Mouse (Mus musculus): ENCODE results near the gene Cep89.

Gene Cep89

GRCm38 (mm10) chr7:35396542-35397168, at the start of gene Cep89, which contains the start of gene Faap24:
Gene Cep89, plus strand, starts transcription at chr7:35397035.
Gene Faap24, minus strand, starts transcription at chr7:35396836.
- DNase-seq (ENCODE audit: low read depth, low spot score) = peak; percentile 99

DNA sequence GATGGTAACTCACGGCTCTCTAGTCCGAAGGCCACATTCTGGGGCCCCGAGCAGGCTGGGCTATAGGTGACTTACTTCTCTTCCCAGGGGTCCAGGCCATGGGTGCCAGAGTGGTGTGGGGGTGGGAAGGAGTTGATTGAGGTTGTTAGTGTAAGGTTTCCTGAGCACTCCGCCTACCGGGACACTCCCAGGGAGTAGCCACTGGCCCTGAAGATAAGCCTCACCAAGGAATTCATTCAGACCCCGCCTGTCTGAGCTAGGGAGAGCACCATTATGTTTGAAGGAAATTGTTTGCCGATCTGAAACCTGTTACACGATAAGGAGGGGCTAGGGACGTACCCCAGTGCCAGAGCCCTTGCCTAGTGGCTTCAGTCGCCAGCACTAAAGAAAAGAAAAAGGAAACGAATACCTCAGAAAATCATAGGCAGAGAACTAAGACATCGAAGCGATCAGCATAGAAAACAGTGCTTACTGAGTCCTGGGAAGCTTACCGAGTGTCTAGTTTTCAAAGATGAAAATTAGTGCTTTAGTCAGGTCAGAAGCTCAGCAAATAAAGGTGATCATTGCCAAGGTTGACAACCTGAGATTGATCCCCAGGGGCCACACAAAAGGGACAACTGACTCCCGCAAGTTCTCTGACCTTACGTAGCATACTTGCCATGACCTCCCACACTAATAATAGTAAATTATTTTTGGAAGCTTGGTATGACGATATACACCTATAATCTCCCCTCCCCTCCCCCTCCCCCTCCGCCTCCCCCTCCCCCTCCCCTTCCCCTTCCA, 48.7 kb upstream of the Cep89 start:
- DNase-seq (ENCODE audit: low read depth, low spot score) = no peak

DNA sequence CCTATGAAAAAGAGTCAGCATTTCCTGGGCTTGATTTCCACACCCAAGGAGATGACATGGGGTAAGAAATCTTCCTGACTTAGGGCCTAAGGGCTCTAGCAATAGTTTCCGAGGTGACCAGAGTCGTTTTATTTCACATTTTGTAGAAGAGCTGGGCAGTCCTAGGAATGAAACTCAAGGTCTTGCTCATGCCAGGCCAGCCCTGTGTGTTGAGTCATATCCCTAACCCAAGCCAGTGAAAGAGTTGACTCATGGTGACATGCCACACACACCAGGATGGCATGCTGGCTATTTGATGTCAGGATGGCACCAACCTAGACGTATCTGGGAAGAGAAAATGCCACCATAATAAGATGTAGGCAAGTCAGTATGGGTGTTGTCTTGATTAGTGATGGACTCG, 47.8 kb upstream of the Cep89 start:
- DNase-seq (ENCODE audit: low read depth, low spot score) = no peak

- DNase-seq (ENCODE audit: low read depth, low spot score) = no peak
These were observed 46.8 kb upstream of the Cep89 start for GRCm38 (mm10) chr7:35349886-35350684.

- DNase-seq (ENCODE audit: low read depth, low spot score) = no peak
These were observed 45.7 kb upstream of the Cep89 start for GRCm38 (mm10) chr7:35351155-35351554.

DNA sequence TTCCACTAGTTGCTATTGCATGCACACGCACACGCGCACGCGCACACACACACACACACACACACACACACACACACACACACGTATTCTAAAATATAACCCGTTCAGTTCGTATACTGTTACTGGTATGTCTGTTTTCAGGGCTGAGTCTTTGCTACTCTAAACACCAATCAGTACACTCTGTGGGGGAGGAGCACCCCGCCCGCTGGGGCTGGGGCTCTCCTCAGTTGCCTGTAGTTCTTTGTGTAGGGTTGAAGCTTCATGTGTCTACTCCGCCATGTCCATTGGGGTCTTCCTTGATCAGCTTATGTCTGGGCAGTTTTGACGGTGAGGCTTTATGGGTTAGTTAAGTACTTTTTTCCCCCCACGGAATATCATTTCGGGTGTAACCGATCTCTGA, 43.5 kb upstream of the Cep89 start:
- DNase-seq (ENCODE audit: low read depth, low spot score) = no peak

GRCm38 (mm10) chr7:35355303-35355872, 41.4 kb upstream of the Cep89 start:
- no peak for DNase-seq (ENCODE audit: low read depth, low spot score)

- DNase-seq (ENCODE audit: low read depth, low spot score) = no peak
These were observed 39.2 kb upstream of the Cep89 start for GRCm38 (mm10) chr7:35357621-35358020.

DNA sequence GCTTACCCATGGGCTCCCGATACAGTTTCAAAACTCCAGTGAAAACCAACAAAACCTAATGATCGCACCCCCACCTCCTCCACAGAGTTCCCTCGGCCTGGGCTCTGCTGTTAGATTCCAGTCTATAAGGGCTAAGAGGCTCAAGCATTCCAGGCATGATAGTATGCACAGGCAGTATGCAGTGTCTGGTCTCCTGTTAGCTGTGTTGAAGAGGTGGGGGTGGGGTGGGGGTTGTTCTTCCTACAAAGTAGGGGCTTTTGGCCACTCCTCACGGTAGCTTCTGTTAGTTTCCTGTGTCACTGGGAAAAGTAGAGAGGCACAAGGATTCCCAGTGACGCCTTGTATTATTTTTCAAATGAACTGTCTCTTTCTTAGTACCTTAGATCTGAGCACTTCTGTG, 34.6 kb upstream of the Cep89 start:
- no peak for DNase-seq (ENCODE audit: low read depth, low spot score)

DNA sequence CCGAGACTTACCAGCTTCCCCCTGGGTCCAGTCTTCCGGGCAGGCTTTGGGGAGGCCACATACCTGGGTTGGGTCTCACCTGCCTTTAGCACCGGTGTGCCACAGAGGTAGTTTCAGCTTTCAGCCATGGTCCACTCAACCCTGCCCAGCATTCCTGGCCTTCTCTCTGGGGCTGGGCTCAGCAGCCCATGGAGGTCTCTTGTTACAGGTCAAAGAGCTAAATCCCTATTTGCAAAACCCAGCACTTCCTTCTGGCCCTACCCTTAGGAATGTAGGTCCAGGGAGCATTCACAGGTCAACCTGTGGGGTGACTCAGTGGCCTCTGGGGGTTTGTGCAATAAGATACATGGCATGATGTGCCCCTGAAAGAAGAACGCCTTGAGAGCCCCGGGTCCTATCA, 34.0 kb upstream of the Cep89 start:
- no peak for DNase-seq (ENCODE audit: low read depth, low spot score)

DNA sequence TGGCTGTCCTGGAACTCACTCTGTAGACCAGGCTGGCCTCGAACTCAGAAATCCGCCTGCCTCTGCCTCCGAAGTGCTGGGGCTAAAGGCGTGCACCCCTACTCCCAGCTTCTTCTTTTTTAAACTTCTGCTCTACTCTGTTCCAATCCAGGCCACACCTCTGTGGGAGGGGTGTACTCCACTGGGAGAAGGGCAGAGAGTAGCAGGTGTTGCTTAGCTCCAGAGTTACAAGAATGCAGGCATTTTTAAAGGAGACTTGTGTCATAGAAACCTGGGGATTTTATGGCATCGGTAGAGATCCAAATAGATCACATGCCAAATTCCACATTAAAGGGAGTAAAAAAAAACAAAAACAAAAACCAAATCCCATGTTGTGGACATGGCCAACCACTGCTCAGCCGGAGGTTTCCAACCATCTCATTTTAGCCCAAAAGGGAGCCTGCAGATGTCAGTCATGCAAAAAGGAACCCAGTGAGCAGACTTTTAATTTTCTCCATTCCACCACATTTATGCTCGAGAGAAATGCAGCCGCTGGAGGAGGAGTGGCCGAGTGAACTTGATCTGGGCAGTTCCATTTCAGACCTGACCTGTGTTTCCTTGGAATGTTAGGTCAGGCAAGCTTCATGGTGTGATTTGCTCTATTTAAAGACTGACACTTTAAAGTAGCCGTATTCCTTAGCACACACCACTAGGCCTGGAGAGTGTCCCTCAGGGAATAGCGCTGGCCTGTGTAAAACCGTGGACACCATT, 31.5 kb upstream of the Cep89 start:
- no peak for DNase-seq (ENCODE audit: low read depth, low spot score)

- no peak for DNase-seq (ENCODE audit: low read depth, low spot score)
These were observed 25.7 kb upstream of the Cep89 start for GRCm38 (mm10) chr7:35371096-35371495.

DNA sequence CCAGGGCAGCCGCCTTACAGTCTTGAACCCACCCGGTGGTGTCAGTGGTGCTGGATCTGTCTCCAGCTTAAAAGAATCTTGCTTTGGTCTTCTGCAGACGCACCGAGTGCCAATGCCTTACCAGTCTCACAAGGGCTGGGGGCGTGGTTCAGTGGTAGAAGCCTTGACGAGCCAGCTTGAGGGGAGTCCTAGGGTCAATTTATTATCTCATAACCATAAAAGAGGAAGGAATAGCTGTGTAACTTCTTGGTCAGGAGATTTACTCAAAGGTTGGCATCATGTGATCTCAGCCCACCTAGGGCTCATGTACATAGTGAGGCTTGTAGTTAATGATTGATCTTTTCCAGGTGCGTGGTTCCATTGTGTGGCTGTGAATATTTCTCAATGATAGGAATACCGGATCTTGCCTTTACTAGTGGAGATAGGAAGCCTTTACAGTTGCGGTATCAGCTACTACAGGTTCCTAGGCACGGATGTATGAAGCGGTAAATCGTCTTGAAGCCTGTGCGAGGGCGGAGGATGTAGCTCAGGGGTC, 24.3 kb upstream of the Cep89 start:
- no peak for DNase-seq (ENCODE audit: low read depth, low spot score)

DNA sequence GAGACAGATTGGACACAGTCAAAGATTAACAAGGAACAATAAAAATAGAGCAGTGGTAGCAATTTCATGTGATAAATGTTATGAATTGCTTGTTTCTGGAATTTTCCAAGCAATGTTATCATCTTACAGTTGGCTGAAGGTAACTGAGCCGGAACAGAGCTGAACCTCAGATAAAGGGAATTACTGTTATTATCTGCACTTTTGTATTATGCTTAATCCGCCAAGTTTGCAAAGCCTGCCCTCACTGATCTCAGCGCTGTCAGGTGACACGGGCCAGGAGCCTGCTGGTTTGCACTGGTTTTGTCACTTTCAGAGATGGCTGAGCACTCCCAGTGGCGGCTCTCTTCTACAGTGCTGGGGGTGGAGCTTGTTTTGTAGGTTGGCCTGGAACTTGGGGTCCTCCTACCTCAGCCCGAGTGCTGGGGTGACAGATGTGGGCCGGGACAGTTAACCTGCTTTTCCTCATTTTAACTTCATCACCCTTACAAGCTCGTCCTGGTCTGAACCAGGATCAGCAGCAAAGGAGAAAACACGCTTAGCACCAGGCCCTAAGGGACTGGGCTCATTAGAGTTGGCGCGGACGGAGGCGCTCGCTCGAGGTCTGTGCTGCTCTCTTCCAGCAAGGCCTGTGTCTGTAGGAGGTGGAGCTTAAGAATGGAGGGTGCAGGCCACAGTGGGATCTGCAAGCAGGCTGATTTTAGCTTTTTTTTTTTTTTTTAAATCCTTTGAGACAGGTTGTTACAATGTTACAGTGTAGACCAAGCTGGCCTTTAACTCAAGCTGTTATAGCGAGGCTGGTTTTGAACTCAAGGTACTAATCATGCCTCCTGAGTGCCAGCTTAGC, 23.5 kb upstream of the Cep89 start:
- no peak for DNase-seq (ENCODE audit: low read depth, low spot score)

DNA sequence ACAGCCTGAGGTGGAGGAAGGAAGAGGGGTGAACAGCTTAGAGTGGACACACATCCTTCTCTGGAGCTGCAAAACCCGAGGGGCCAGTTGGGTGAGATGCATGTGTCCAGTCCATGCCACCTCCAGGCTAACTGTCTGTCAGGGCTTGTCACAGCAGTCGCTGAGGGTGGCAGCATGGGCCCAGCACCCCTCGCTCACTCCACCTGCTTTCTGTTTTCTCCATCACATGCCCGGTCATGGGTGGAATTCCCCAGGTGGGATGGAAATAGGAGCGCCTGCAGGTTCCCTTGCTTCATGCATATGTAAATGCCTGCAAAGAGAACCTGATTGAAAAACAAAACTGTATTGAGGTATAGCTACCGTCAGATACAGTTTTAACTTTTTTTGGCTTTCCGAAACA, 22.6 kb upstream of the Cep89 start:
- no peak for DNase-seq (ENCODE audit: low read depth, low spot score)

DNA sequence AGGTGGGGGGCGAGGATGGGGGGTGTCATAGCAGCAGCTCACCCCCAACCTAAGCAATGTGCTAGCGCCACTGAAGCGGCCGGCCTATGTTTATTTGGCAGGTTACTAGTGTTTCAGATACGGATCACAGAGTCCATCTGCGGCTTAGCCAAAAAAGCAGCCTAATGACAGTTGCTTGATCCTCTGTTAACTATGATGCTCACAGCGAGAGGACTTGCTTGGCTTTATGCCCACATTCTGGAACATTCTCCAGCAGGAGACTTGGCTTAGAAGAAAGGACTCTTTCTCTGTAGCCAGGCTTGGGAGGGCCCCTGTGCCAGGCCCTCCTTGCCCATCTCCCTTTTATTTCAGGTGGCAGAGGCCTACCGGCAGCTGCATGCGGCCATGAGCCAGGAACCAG, 20.2 kb upstream of the Cep89 start:
- no peak for DNase-seq (ENCODE audit: low read depth, low spot score)

DNA sequence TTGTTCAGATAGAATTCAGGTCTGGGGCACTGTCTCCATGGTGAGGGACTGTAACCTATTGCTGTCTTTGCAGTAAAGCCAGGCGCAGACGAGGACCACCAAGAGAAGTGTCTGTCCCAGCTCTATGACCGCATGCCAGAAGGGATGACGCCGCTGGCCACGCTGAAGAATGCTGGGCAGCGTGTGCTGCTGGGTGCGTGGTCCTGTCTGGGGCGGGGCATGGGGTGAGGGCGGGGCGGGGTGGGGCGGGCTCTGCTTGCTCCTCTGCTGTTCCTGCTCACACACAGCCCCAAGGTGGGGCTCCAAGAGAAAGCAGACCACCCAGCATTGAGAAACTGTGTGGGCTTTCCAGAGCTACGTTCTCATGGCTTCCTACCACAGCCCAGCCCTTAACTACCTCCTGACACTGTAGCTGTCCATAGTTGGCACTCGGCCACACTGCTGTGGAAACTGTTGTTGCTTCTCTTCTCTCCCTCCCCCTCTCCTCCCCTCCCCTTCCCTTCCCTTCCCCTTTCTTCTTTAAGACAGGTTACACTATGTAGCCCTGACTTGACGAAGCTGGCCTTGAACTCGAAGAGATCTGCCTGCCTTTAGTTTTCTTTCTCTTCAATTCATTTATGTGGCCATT, 17.2 kb upstream of the Cep89 start:
- no peak for DNase-seq (ENCODE audit: low read depth, low spot score)

DNA sequence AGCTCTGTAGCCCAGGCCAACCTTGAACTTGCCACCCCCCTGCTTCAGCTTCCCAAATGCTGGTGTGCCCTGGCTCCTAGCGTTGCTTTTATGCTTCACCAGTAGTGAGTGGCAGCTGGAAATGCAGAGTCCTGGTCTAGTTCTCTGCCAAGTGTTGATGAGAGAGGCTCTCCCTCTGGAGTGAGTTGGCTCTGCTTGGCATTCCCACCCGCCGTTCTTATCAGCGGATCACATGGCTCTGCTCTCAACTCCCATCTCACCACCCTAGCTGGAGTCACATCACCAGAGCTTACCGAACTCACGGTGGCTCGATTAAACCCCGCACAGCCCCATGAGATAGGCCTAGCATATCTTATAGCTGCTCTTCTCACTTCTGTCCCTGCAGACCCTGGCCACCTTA, 16.5 kb upstream of the Cep89 start:
- DNase-seq (ENCODE audit: low read depth, low spot score) = peak; percentile 46

DNA sequence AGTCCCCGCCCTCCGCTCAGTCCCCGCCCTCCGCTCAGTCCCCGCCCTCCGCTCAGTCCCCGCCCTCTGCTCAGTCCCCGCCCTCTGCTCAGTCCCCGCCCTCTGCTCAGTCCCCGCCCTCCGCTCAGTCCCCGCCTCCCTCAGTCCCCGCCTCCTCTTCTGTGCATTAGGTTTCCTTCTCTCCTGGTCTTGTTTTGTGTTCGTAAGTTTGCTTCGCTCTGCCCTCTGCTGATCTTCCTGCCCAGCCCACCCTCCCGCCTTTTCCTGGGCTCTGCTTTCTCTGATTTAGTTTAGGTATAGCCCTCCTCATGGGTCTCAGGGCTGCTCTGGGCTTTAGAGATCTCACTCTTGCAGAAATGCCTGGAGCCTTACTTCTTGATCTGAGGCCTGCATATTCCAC, 15.0 kb upstream of the Cep89 start:
- DNase-seq (ENCODE audit: low read depth, low spot score) = peak; percentile 51
